Mouse (Mus musculus) lung, embryonic 14.5 days (tissue): ENCODE results near the gene Mfsd6l. TPM values are rescaled to one million over a fixed set of nuclear protein-coding genes. Genes with fewer than 3 reads are reported as not detected.
A peak's percentile ranks its signal among the peaks of the same experiment; 100 is the strongest.

Source experiments
- ATAC-seq: fragments of 200-750 bp; cut with Nextera tagmentation; 2 replicates; pipeline ENCODE4 v1.8.0; 2017; ENCODE audit warnings: mild to moderate bottlenecking, moderate TSS enrichment, moderate library complexity; ENCODE audit not compliant: insufficient read depth
- DNase-seq: peaks from one replicate; pipeline ENCODE4 v3.0.0-alpha.2; 2015
- H3K27ac ChIP-seq: fragments of 300-500 bp; sonication (generic); 2 replicates; pipeline ENCODE4 v1.5.1; 2014; ENCODE audit warnings: low read depth, mild to moderate bottlenecking, moderate library complexity
- H3K27me3 ChIP-seq: fragments of 300-500 bp; sonication (generic); 2 replicates; pipeline ENCODE4 v1.6.1; 2014; ENCODE audit warnings: low read length, control low read depth; ENCODE audit not compliant: insufficient read depth
- H3K36me3 ChIP-seq: fragments of 300-500 bp; sonication (generic); 2 replicates; pipeline ENCODE4 v1.6.1; 2014; ENCODE audit warnings: control low read depth; ENCODE audit not compliant: insufficient read depth
- H3K4me1 ChIP-seq: fragments of 300-500 bp; sonication (generic); 2 replicates; pipeline ENCODE4 v1.6.1; 2014; ENCODE audit warnings: antibody characterized with exemption, control low read depth; ENCODE audit not compliant: insufficient read depth
- H3K4me2 ChIP-seq: fragments of 300-500 bp; sonication (generic); 2 replicates; pipeline ENCODE4 v1.6.1; 2014; ENCODE audit warnings: mild to moderate bottlenecking
- H3K4me3 ChIP-seq: fragments of 300-500 bp; sonication (generic); 2 replicates; pipeline ENCODE4 v1.5.1; 2014; ENCODE audit warnings: low read depth, low read length
- H3K9ac ChIP-seq: fragments of 300-500 bp; sonication (generic); 2 replicates; pipeline ENCODE4 v1.6.1; 2014
- H3K9me3 ChIP-seq: fragments of 300-500 bp; sonication (generic); 2 replicates; pipeline ENCODE4 v1.6.1; 2016; ENCODE audit warnings: low read depth, low read length, control low read depth
- CTCF ChIP-seq: IDR thresholded peaks from 2 replicates; pipeline ENCODE4 v1.5.1; 2016; ENCODE audit warnings: antibody characterized with exemption, low read depth
- WGBS: fragments of 180-500 bp; shearing (Covaris S2); extraction: QIAGEN DNeasy Blood & Tissue Kit; methylation state at CpG from one replicate; pipeline ENCODE4 v1.1.7; 2014; 5-methylcytosine and 5-hydroxymethylcytosine counted together
- polyA plus RNA-seq: library from polyadenylated mRNA; unstranded; fragments of >200 nt; fragmentation: Nextera tagmentation; extraction: Ambion mirVana; gene quantifications from 2 replicates; pipeline ENCODE4 v1.2.1, GENCODE M21; 2014

The Mfsd6l gene
- polyA plus RNA-seq, 1 experiment from 2014 or later: 1.5 TPM

- no peak overlapping the region for H3K4me2 ChIP-seq
- no peak overlapping the region for H3K27ac ChIP-seq
- no peaks in the 10 kb centered on the region for H3K4me1 ChIP-seq
- ATAC-seq (no peak), DNase-seq (no peak)
- no peaks in the 10 kb centered on the region for H3K27me3 ChIP-seq
- TF ChIP-seq CTCF: no peak
- no peaks in the 10 kb centered on the region for H3K36me3 ChIP-seq
- no peak overlapping the region for H3K4me3 ChIP-seq
- H3K9ac ChIP-seq: no peak overlapping the region
- 67% methylated on average over 2 of the region's 2 CpGs for WGBS
- no peaks in the 10 kb centered on the region for H3K9me3 ChIP-seq
Observed at GRCm38 (mm10) chr11:68520439-68520838, 35.5 kb upstream of the Mfsd6l start.

DNA sequence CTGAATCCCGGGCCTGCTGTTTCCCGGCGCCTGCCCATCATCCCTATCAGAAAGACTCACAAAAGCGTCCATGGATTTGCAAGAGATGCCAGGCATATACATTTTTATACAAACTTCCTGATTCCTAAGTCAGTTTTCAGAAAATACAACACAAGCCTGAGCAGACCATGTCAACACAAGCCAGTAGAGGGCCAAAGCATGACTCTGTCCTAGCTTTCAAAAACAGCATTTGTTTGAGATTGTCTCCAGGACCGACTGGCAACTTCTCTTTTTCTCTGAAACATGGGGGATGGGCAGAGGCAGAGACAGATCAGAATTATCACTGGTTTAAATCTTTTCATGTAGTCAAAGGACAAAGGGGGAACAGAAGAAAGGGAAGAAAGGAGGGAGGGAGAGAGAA lies 34.6 kb upstream of the Mfsd6l start:
- Histone ChIP-seq H3K27me3 (no peaks in the 10 kb centered on the region), H3K4me2 (no peak overlapping the region), H3K9me3 (no peaks in the 10 kb centered on the region), H3K36me3 (no peaks in the 10 kb centered on the region), H3K27ac (no peak overlapping the region), H3K9ac (no peak overlapping the region), H3K4me3 (no peak overlapping the region), H3K4me1 (no peaks in the 10 kb centered on the region)
- TF ChIP-seq CTCF: no peak
- no peak for ATAC-seq
- no peak for DNase-seq
- WGBS: 72% methylated on average over 5 of the region's 5 CpGs

DNA sequence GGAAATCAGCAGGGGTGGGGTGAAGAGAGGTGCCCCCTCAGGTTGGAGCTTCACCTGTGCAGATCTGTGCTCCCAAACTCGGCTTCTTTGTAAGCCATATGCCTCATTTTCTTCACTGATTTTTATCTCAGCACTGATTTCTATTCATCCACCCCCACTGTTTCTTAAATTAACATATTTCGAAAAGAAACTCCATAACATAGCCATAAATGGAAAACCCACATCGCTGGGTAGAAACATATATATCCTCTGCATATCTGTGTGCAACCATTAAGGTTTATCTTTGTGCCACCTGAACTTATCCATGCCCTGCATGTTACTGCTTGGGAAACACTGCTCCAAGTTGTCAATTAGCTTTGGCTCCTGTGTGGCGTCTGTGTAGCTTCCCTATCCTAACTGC lies 29.5 kb upstream of the Mfsd6l start:
- H3K9ac ChIP-seq: no peak overlapping the region
- no peak for DNase-seq
- H3K4me2 ChIP-seq: no peak overlapping the region
- no peaks in the 10 kb centered on the region for H3K9me3 ChIP-seq
- ATAC-seq: no peak
- H3K27me3 ChIP-seq: no peaks in the 10 kb centered on the region
- 70% methylated on average over 4 of the region's 4 CpGs for WGBS
- no peak overlapping the region for H3K4me3 ChIP-seq
- H3K36me3 ChIP-seq: no peaks in the 10 kb centered on the region
- TF ChIP-seq CTCF: no peak
- no peak overlapping the region for H3K27ac ChIP-seq
- no peaks in the 10 kb centered on the region for H3K4me1 ChIP-seq

- Histone ChIP-seq H3K4me3 (no peak overlapping the region), H3K4me2 (no peak overlapping the region), H3K9ac (no peak overlapping the region), H3K36me3 (no peaks in the 10 kb centered on the region), H3K27me3 (no peaks in the 10 kb centered on the region), H3K27ac (no peak overlapping the region), H3K4me1 (no peaks in the 10 kb centered on the region), H3K9me3 (no peaks in the 10 kb centered on the region)
- 24% methylated on average over 16 of the region's 16 CpGs for WGBS
- peak; percentile 73 for TF ChIP-seq CTCF
- peak; percentile 76 for DNase-seq
- ATAC-seq: peak; percentile 65
Observed at GRCm38 (mm10) chr11:68531066-68531806, 24.8 kb upstream of the Mfsd6l start.

- H3K9me3 ChIP-seq: no peaks in the 10 kb centered on the region
- H3K4me1 ChIP-seq: no peaks in the 10 kb centered on the region
- H3K27me3 ChIP-seq: no peaks in the 10 kb centered on the region
- no peak overlapping the region for H3K4me2 ChIP-seq
- H3K36me3 ChIP-seq: no peaks in the 10 kb centered on the region
- no peak overlapping the region for H3K4me3 ChIP-seq
- no peak overlapping the region for H3K27ac ChIP-seq
- DNase-seq: no peak
- 40% methylated on average over 11 of the region's 11 CpGs for WGBS
- no peak for ATAC-seq
- H3K9ac ChIP-seq: no peak overlapping the region
- no peak for TF ChIP-seq CTCF
Observed at GRCm38 (mm10) chr11:68531941-68532535, 23.9 kb upstream of the Mfsd6l start.

DNA sequence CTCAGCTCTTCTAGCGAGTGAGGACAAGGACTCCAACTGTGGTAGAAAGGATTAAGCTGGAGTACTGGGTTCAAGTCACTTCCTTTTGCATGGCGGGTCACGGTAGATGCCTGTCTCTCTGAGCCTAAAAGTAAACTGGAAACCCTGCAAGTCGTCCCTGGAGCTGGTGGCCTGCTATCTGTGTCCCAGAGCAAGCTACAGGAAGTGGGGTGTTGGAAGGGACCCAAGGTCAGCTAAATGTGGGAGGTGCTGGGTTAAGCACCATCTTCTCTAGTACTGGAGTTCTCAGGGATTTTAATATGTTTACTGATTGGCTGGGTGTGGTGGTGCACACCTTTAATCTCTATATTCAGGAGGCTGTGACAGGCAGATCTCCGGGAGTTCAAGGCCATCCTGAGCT lies 23.2 kb upstream of the Mfsd6l start:
- ATAC-seq (no peak), DNase-seq (no peak)
- no peaks in the 10 kb centered on the region for H3K27me3 ChIP-seq
- no peaks in the 10 kb centered on the region for H3K4me1 ChIP-seq
- no peak overlapping the region for H3K4me3 ChIP-seq
- 64% methylated on average over 5 of the region's 5 CpGs for WGBS
- H3K9ac ChIP-seq: no peak overlapping the region
- no peak overlapping the region for H3K4me2 ChIP-seq
- no peak for TF ChIP-seq CTCF
- no peak overlapping the region for H3K27ac ChIP-seq
- no peaks in the 10 kb centered on the region for H3K36me3 ChIP-seq
- no peaks in the 10 kb centered on the region for H3K9me3 ChIP-seq

DNA sequence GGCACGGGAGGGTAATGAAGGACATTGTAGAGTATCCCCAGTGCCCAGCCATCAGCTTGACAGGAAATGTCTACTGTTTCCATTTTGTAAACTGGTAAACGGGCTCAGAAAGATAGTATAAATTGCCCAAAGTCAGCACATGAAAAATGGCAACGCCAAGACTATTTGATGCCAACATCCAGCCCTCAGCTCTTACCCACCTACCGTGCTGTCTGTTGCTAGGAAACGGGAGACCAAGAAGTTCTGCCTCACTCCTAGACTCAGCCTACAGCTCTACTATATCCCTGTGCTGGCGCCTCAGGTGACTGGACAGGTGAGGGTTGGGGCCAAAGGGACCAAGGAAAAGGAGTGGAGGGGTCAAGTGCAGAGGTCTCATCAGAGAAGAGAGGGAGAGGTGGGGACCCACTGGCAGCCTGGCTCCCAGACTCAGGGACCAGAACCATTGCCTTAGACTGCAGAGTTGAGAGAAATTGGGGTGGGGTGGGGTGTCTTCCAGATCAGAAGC lies 22.0 kb upstream of the Mfsd6l start:
- ATAC-seq (no peak), DNase-seq (no peak)
- no peak for TF ChIP-seq CTCF
- Histone ChIP-seq H3K27me3 (no peaks in the 10 kb centered on the region), H3K36me3 (no peaks in the 10 kb centered on the region), H3K27ac (no peak overlapping the region), H3K9ac (no peak overlapping the region), H3K4me2 (no peak overlapping the region), H3K4me3 (no peak overlapping the region), H3K9me3 (no peaks in the 10 kb centered on the region), H3K4me1 (0 out of 2 replicates have a peak, but pooled peaks cover 1% of the 10 kb centered on the region)
- WGBS: 83% methylated on average over 6 of the region's 6 CpGs
